Mouse (Mus musculus): ENCODE measurements around the gene Slc22a17.

- TF ChIP-seq GATA1 (IDR thresholded peaks at IDR 0.05; ENCODE audit: low read length) (no peak), TAL1 (IDR thresholded peaks at IDR 0.05; ENCODE audit: low read length) (no peak)
Observed at GRCm38 (mm10) chr14:54936831-54937160, 23.9 kb upstream of the Slc22a17 start.

Measured in erythroblast, embryonic 14.5 days (primary cell).